ENCODE assay signal across 8 mouse cellular contexts in genomic region chr2:73280356-73281047, GRCm38 (mm10). TPM values are rescaled to one million over a fixed set of nuclear protein-coding genes. Genes with fewer than 3 reads are reported as not detected.
DNase-seq lines count a peak whose midpoint lies in the region; ATAC-seq and TF ChIP-seq lines count a peak whose summit lies in the region.

No protein-coding gene starts in this region.

- peaks cover 37% of the 10 kb centered on the region for H3K4me1 ChIP-seq in heart, embryonic 13.5 days
- no peaks in the 10 kb centered on the region; the same call in 1 of the 2 replicates for H3K4me1 ChIP-seq in bone marrow macrophage, adult 2 months (ENCODE audit: control insufficient read depth, insufficient read depth, low read length)
- H3K4me1 ChIP-seq in hindbrain, embryonic 14.5 days (replicated peaks; ENCODE audit: control insufficient read depth, insufficient read depth, low read length), result peaks cover 4% of the 10 kb centered on the region; the same call in 1 of the 2 replicates
- H3K4me1 ChIP-seq in midbrain, embryonic 14.5 days (ENCODE audit: control insufficient read depth, insufficient read depth, low read length), result peaks cover 10% of the 10 kb centered on the region

- H3K27me3 ChIP-seq in heart, embryonic 13.5 days (replicated peaks), result peaks cover 66% of the 10 kb centered on the region
- H3K27me3 ChIP-seq in hindbrain, embryonic 14.5 days (ENCODE audit: control insufficient read depth, insufficient read depth, low read length), result peaks cover 59% of the 10 kb centered on the region
- peaks cover 50% of the 10 kb centered on the region for H3K27me3 ChIP-seq in midbrain, embryonic 14.5 days (ENCODE audit: control insufficient read depth, insufficient read depth, low read length)

- H3K4me3 ChIP-seq in heart, embryonic 13.5 days, result peak overlapping the region; percentile 37
- H3K4me3 ChIP-seq in bone marrow macrophage, adult 2 months (ENCODE audit: insufficient read depth, low read length), result peak overlapping the region; percentile 28; the same call in 1 of the 2 replicates
- 0 out of 2 replicates have a peak overlapping the region, but pooled peaks have one; percentile 3 for H3K4me3 ChIP-seq in hindbrain, embryonic 14.5 days (replicated peaks; ENCODE audit: low read length)
- H3K4me3 ChIP-seq in midbrain, embryonic 14.5 days (replicated peaks; ENCODE audit: low read depth, low read length), result peak overlapping the region; percentile 17

- H3K9me3 ChIP-seq in heart, embryonic 13.5 days, result no peaks in the 10 kb centered on the region
- H3K9me3 ChIP-seq in hindbrain, embryonic 14.5 days (ENCODE audit: control insufficient read depth, low read length), result no peaks in the 10 kb centered on the region
- H3K9me3 ChIP-seq in midbrain, embryonic 14.5 days (ENCODE audit: control insufficient read depth, low read length), result no peaks in the 10 kb centered on the region

- TF ChIP-seq CTCF in bone marrow macrophage, adult 2 months (IDR thresholded peaks at IDR 0.05; ENCODE audit: low read depth, low read length), result no peak

- peak overlapping the region; percentile 54 for H3K4me2 ChIP-seq in heart, embryonic 13.5 days
- H3K4me2 ChIP-seq in hindbrain, embryonic 14.5 days (replicated peaks), result peak overlapping the region; percentile 27
- H3K4me2 ChIP-seq in midbrain, embryonic 14.5 days (ENCODE audit: low read length), result peak overlapping the region; percentile 33

- intact Hi-C loops in heart, postnatal 10 days (cut with DNase I), result no loop called here

- no peak for ATAC-seq in heart, embryonic 13.5 days (ENCODE audit: extremely low read depth, insufficient number of reproducible peaks, low FRiP score, low TSS enrichment)
- no peak for ATAC-seq in hindbrain, embryonic 14.5 days (ENCODE audit: low FRiP score)
- no peak for ATAC-seq in midbrain, embryonic 14.5 days (ENCODE audit: low FRiP score, low TSS enrichment)

- H3K9ac ChIP-seq in heart, embryonic 13.5 days, result no peak overlapping the region
- H3K9ac ChIP-seq in hindbrain, embryonic 14.5 days, result peak overlapping the region; percentile 20; the same call in 1 of the 2 replicates
- no peak overlapping the region for H3K9ac ChIP-seq in midbrain, embryonic 14.5 days (replicated peaks; ENCODE audit: low read length)

- whole genome bisulfite sequencing in heart, embryonic 13.5 days, result 2% methylated on average over 33 of the region's 33 CpGs
- under 1% methylated on average over 33 of the region's 33 CpGs for WGBS in hindbrain, embryonic 14.5 days
- WGBS in midbrain, embryonic 14.5 days, result 2% methylated on average over 33 of the region's 33 CpGs

- DNase-seq in heart, postnatal 10 days, result no peak
- no peak for DNase-seq in hindbrain, embryonic 14.5 days (ENCODE audit: low spot score)
- peak; percentile 50 for DNase-seq in midbrain, embryonic 14.5 days
- no peak for DNase-seq in urinary bladder, adult 2 months (ENCODE audit: low spot score)
- DNase-seq in frontal cortex, postnatal 14 days (ENCODE audit: low spot score in 2 of 2), result no peak
- no peak for DNase-seq in urinary bladder, postnatal 25 days (ENCODE audit: low spot score)

- no peak overlapping the region for H3K27ac ChIP-seq in heart, embryonic 13.5 days (replicated peaks)
- H3K27ac ChIP-seq in bone marrow macrophage, adult 2 months (ENCODE audit: insufficient read depth, low read depth, low read length), result no peak overlapping the region
- no peak overlapping the region for H3K27ac ChIP-seq in hindbrain, embryonic 14.5 days
- peak overlapping the region; percentile 9; the same call in 1 of the 2 replicates for H3K27ac ChIP-seq in midbrain, embryonic 14.5 days (replicated peaks; ENCODE audit: low read depth, low read length)

- peaks cover 4% of the 10 kb centered on the region; the same call in 1 of the 2 replicates for H3K36me3 ChIP-seq in heart, embryonic 13.5 days
- H3K36me3 ChIP-seq in hindbrain, embryonic 14.5 days (replicated peaks; ENCODE audit: control insufficient read depth, insufficient read depth), result no peaks in the 10 kb centered on the region
- 0 out of 2 replicates have a peak, but pooled peaks cover 3% of the 10 kb centered on the region for H3K36me3 ChIP-seq in midbrain, embryonic 14.5 days (ENCODE audit: control insufficient read depth, insufficient read depth, low read length)

- no peak for TF ChIP-seq POLR2A in bone marrow macrophage, adult 2 months (IDR thresholded peaks at IDR 0.05; ENCODE audit: borderline replicate concordance, low read depth, low read length)

RNA-seq across cellular contexts. Expression of gene Sp9, which starts 8.8 kb away (rescaled TPM):
- polyA plus RNA-seq in heart, embryonic 13.5 days (2015; fragmentation: Nextera tagmentation; extraction: Ambion mirVana), result 0.04 TPM in 1 of 2 replicates, not detected in the other
- not detected for total RNA-seq in heart, postnatal 10 days (2021)
- polyA plus RNA-seq in bone marrow macrophage, adult 2 months (2012; ENCODE audit: insufficient read depth, insufficient read length, missing spikeins), result not detected in 2 replicates
- polyA plus RNA-seq in hindbrain, embryonic 14.5 days (2014; fragmentation: Nextera tagmentation; extraction: Ambion mirVana), result 1.3 and 1.9 TPM in 2 replicates
- 2.2 and 2.8 TPM in 2 replicates for polyA plus RNA-seq in midbrain, embryonic 14.5 days (2014; fragmentation: Nextera tagmentation; extraction: Ambion mirVana)
- not detected in 2 replicates for polyA plus RNA-seq in urinary bladder, adult 2 months (2012; rRNA removed)

RNA-seq across cellular contexts. Expression of gene Scrn3, which starts 31.9 kb away (rescaled TPM):
- 12.0 and 14.3 TPM in 2 replicates for polyA plus RNA-seq in heart, embryonic 13.5 days (2015; fragmentation: Nextera tagmentation; extraction: Ambion mirVana)
- total RNA-seq in heart, postnatal 10 days (2021), result 10 to 100 TPM; 14.0 to 17.4 TPM
- 15.3 and 18.0 TPM in 2 replicates for polyA plus RNA-seq in bone marrow macrophage, adult 2 months (2012; ENCODE audit: insufficient read depth, insufficient read length, missing spikeins)
- 6.9 and 7.0 TPM in 2 replicates for polyA plus RNA-seq in hindbrain, embryonic 14.5 days (2014; fragmentation: Nextera tagmentation; extraction: Ambion mirVana)
- polyA plus RNA-seq in midbrain, embryonic 14.5 days (2014; fragmentation: Nextera tagmentation; extraction: Ambion mirVana), result 4.2 and 7.9 TPM in 2 replicates
- polyA plus RNA-seq in urinary bladder, adult 2 months (2012; rRNA removed), result 19.1 and 26.2 TPM in 2 replicates

RNA-seq across cellular contexts. Expression of gene Cir1, which starts 32.0 kb away (rescaled TPM):
- 14.5 and 16.9 TPM in 2 replicates for polyA plus RNA-seq in heart, embryonic 13.5 days (2015; fragmentation: Nextera tagmentation; extraction: Ambion mirVana)
- 10 to 100 TPM; 13.7 to 14.0 TPM for total RNA-seq in heart, postnatal 10 days (2021)
- polyA plus RNA-seq in bone marrow macrophage, adult 2 months (2012; ENCODE audit: insufficient read depth, insufficient read length, missing spikeins), result 24.1 and 25.4 TPM in 2 replicates
- 26.5 and 28.0 TPM in 2 replicates for polyA plus RNA-seq in hindbrain, embryonic 14.5 days (2014; fragmentation: Nextera tagmentation; extraction: Ambion mirVana)
- polyA plus RNA-seq in midbrain, embryonic 14.5 days (2014; fragmentation: Nextera tagmentation; extraction: Ambion mirVana), result 26.4 and 30.1 TPM in 2 replicates
- polyA plus RNA-seq in urinary bladder, adult 2 months (2012; rRNA removed), result 21.7 and 23.4 TPM in 2 replicates
